Mouse (Mus musculus) thymus, postnatal 25 days (tissue): ENCODE results near the gene Mndal.
"Not testable (repeated sequence)": the region's sequence is repeated elsewhere in the genome, so short reads cannot be mapped to it uniquely, and the experiment has no call there.

Experiments
- DNase-seq: peaks from one replicate; pipeline ENCODE4 v3.0.0; 2022

Gene Mndal

DNA sequence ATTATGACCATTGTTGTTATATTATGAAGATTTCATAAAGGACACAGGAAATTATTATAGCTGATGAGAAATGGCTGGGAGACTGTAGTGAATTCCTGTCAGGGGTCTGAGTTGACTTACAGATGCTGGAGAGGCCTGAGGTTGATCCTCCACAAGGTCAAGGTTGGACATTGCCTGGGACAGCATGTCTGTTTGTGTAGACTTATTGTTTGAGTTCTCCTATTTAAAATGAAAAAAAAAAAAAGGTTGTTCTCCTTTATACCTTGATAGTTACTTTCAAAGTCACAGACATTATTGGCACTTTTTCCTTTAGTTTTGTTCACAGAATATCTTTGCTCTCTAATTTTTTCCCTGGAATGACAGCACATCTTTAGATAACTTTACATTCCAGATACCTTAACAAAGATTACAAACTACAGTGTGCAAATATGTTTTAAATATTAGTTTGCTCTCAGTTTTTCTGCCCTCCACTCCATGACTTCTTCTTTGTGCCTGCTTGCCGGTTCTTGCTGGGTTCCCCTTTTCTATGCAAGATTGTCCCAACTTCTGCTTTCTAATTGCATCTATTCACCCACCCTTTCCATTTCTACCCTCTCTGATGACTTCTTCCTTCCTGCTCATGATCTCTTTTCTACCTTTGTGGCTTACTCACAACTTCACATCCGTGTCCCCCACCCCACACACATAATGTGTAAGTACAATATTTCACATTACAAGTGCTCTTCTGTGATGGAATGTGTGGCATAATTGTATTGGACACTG lies 55.1 kb downstream of the Mndal start:
- not testable (repeated sequence) for DNase-seq

- DNase-seq: peak; percentile 44
These were observed 62.2 kb downstream of the Mndal start for GRCm38 (mm10) chr1:173880004-173880666.

DNA sequence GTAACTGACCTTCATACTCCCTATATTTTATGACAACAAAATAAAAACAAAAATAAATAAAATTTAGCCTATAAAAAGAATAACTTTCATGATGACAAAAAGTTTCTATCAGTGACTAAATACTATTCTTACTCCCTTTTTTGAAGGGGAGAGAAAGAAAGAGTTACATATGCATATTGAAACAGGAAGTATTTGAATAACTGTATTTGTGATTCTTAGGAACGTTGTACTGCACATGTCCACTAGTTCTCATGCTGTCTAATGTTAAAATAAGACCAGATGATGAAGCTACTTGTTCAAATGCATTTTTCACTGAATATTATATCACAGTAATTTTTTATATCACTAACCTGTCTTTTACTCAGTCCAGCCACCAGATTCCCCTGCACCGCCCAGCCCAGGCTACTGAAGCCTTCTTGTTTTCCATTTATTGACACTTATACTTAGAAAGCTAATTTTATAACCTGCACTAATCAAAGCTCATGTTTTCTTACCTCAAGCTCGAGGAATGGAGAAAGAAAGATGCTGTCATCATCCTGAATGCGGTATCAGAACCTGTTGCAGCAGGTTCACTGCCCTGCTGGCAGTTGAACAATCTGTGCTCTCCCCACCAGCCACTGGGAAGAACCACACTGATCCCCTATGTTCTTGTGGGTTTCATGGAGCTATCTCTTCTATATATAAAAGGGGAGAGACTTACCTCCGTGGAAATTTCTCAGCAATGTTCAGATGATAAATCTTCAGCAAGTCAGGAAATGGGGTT lies 62.9 kb downstream of the Mndal start:
- DNase-seq: peak; percentile 14

- DNase-seq: not testable (repeated sequence)
These were observed 64.0 kb downstream of the Mndal start for GRCm38 (mm10) chr1:173878264-173878663.

GRCm38 (mm10) chr1:173877125-173877524 lies 65.2 kb downstream of the Mndal start:
- DNase-seq: not testable (repeated sequence)

- not testable (repeated sequence) for DNase-seq
These were observed 73.7 kb downstream of the Mndal start for GRCm38 (mm10) chr1:173868586-173868985.

DNA sequence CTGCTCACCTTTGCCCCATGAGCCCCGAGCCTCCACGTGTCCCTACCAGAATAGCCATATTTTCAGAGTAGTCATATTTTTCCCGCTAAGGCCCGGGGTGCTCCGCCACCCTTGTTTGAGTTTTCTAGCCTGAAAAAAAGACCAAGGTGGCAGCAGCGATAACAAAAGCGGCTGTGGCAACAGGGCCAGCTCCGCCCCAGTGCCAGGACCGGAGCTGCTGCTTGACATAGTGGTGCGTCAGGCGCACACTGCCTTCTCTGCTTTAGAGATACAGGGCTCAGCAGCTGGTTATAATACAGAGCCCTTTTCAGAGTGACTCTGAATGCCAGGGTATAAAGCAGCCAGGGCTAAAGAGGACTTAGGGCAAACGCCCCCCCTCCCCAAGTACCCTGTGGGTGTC lies 75.8 kb downstream of the Mndal start:
- DNase-seq: no peak

DNA sequence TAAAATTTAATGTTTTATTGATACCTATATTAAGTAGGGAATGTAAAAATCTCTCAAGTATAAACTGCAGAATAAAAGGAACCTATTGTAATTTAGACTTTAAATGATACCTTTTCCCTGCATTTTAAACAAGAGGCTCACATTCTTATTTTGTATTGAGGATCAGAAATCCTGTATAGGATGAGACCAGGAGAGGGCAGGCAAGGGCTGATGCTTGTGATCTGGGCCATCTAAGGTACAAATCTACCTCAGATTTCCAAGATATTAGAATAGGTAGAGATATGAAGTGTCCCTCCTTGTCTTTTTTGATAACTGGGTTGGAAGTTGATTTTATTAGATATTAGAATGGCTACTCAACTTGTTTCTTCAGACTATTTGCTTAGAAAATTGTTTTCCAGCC lies 88.6 kb downstream of the Mndal start:
- peak; percentile 26 for DNase-seq

DNA sequence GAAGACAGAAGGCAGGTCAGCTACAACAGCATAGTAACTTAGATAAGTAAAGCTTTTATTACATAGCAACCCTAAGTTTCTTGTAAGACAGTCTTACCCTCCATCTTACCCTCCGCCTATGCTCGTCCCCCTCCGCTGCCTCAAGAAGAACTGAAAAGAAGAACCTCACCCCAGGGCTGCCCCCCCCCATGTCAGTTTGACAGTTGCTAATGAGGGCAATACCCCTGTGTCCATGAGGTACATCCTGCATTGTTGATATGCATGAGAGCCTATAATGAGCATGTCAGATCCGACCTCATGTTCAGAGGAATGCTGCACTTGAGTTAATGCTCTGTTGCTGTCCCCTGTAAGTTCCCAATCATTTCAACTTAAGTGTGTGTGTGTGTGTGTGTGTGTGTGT lies 89.4 kb downstream of the Mndal start:
- DNase-seq: not testable (repeated sequence)

DNA sequence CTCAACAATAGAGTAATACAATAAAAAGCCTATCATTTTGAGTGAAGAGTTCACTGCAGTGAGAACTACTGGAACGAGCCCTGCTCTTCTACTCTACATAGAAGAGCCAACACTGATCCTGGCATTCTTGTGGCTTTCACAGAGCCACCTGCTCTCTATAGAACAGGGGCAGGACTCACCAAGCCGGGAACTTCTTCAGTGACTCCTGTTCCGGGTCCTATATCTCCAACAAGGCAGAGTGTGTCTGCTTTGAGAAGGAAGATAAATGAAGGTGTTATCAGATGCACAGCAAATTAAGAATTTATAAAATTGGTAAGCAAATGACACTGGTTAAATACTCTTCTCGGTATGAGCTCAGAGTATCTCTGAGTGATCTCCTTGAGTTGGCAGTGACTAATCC lies 96.1 kb downstream of the Mndal start:
- DNase-seq: not testable (repeated sequence)

- DNase-seq: no peak
These were observed 97.5 kb downstream of the Mndal start for GRCm38 (mm10) chr1:173844754-173845153.

DNA sequence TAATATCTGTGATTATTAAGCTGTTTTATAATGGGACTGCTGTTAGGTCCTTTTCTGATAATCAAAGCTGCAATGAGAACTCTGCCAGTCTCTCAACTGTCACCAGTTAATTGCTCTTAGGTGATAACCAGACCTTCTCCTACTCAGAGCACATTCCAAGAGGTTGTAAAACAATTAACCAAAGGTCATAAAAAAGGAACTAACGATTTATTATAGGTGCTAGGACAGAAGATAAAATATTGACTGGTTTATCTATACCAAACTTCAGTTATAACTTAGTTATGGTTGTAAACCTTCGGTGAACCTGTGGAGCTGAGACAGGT lies 120.8 kb downstream of the Mndal start:
- not testable (repeated sequence) for DNase-seq

GRCm38 (mm10) chr1:173820794-173821480 lies 121.4 kb downstream of the Mndal start:
- not testable (repeated sequence) for DNase-seq

- peak; percentile 15 for DNase-seq
These were observed 133.0 kb downstream of the Mndal start for GRCm38 (mm10) chr1:173809294-173809693.

DNA sequence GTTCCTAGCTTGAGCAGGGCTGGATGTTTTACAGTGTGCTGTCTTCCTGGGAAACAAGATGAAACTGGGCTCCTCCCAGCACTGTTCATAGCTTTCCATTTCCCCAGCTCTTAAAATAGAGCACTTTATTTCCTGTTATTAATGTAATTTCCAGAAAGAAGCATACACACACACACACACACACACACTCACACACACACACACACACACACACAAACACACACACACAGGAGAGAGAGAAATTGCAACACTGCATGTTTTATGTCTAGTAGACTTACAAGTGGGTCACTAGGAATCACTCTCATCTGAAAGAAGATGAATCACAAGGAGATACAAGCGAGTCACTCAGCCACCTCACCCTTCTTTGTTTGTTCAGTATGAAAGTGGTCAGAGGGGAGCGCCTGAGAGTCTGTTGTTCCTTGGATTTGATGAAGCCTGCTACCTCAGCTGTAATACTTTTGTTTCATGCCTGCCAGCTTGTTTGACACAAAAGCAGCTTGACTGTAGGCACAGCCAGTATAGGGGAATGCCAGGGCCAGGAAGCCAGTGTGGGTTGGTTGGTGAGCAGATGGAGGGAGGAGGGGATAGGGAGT lies 139.5 kb downstream of the Mndal start:
- not testable (repeated sequence) for DNase-seq

DNA sequence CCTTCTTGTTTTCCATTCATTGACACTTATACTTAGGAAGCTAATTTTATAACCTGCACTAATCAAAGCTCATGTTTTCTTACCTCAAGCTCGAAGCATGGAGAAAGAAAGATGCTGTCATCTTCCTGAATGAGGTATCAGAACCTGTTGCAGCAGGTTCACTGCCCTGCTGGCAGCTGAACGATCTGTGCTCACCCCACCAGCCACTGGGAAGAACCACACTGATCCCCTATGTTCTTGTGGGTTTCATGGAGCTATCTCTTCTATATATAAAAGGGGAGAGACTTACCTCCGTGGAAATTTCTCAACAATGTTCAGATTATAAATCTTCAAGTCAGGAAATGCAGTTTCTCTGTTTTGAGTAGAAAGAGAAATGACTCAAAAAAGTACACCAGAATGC lies 140.1 kb downstream of the Mndal start:
- not testable (repeated sequence) for DNase-seq

- not testable (repeated sequence) for DNase-seq
These were observed 140.5 kb downstream of the Mndal start for GRCm38 (mm10) chr1:173801791-173802190.
